8 mouse cellular contexts compared by ENCODE assay signal in genomic region chr8:90348178-90348925, GRCm38 (mm10). TPM values are rescaled to one million over a fixed set of nuclear protein-coding genes. Genes with fewer than 3 reads are reported as not detected.
DNase-seq lines count a peak whose midpoint lies in the region; ATAC-seq lines count a peak whose summit lies in the region.

TSS of gene Tox3 (minus strand) at chr8:90348343.

- peak within 1 kb of the TSS; percentile 92 for H3K4me2 ChIP-seq in embryonic facial prominence, embryonic 15.5 days (replicated peaks)

- peaks cover 22% of the 10 kb centered on the region for H3K4me1 ChIP-seq in embryonic facial prominence, embryonic 15.5 days

- H3K9ac ChIP-seq in embryonic facial prominence, embryonic 15.5 days: peak within 1 kb of the TSS; percentile 59

- H3K4me3 ChIP-seq in embryonic facial prominence, embryonic 15.5 days (replicated peaks): peak within 1 kb of the TSS; percentile 67

- 2% methylated on average over 34 of the region's 89 CpGs for WGBS in embryonic facial prominence, embryonic 15.5 days

- H3K36me3 ChIP-seq in embryonic facial prominence, embryonic 15.5 days: no peaks in the 10 kb centered on the region

- H3K27me3 ChIP-seq in embryonic facial prominence, embryonic 15.5 days: peaks cover 4% of the 10 kb centered on the region; the same call in 1 of the 2 replicates

- ATAC-seq in embryonic facial prominence, embryonic 15.5 days (ENCODE audit: insufficient number of reproducible peaks, low FRiP score, low TSS enrichment, low read depth): peak; percentile 72
- ATAC-seq in erythroid progenitor cell, adult 5-6 weeks (replicated peaks; ENCODE audit: low FRiP score, poor library complexity, severe bottlenecking): no peak

- H3K9me3 ChIP-seq in embryonic facial prominence, embryonic 15.5 days (replicated peaks): no peaks in the 10 kb centered on the region

- H3K27ac ChIP-seq in embryonic facial prominence, embryonic 15.5 days (replicated peaks): peak within 1 kb of the TSS; percentile 66; the same call in 1 of the 2 replicates

- peak; percentile 40 for DNase-seq in right cerebral cortex, postnatal 14 days
- no peak for DNase-seq in right cerebral cortex, postnatal 36 days (ENCODE audit: low spot score in 2 of 2)
- DNase-seq in heart, postnatal 4 days: peak; percentile 61
- DNase-seq in layer of hippocampus, postnatal 36 days: peak in 1 of 2 experiments; percentile 37
- DNase-seq in lung, postnatal 14 days: peak; percentile 62
- peak; percentile 53 for DNase-seq in right cerebral cortex, postnatal 4 days

RNA-seq across cellular contexts. Expression of gene Tox3, which starts in this region (rescaled TPM):
- 4.8 and 5.7 TPM in 2 replicates for polyA plus RNA-seq in embryonic facial prominence, embryonic 15.5 days (2015; fragmentation: Nextera tagmentation; extraction: Ambion mirVana)
- 10 to 100 TPM; 24.3 to 25.1 TPM for total RNA-seq in heart, postnatal 4 days (2021)
- total RNA-seq in layer of hippocampus, postnatal 36 days (2021): 10 to 100 TPM; 11.3 to 12.2 TPM
- not detected in 2 replicates for total RNA-seq in erythroid progenitor cell, adult 5-6 weeks (2015; ENCODE audit: low replicate concordance)
- total RNA-seq in erythroid progenitor cell, adult 5-6 weeks (2017; ENCODE audit: low replicate concordance): not detected in 2 replicates

Comparison
In these comparisons a context has a peak if more than half of its experiments do, and no peak if none do; other contexts are left out.
1. RNA of gene Tox3 (total RNA-seq): 24.3 to 25.1 TPM in heart, postnatal 4 days and 11.3 to 12.2 TPM in layer of hippocampus, postnatal 36 days; not detected in erythroid progenitor cell, adult 5-6 weeks; every median in the first group is over 10 times any median in the second.
2. DNase-seq: peak in right cerebral cortex, postnatal 14 days (single experiment), heart, postnatal 4 days (single experiment), lung, postnatal 14 days (single experiment) and right cerebral cortex, postnatal 4 days (single experiment); none in right cerebral cortex, postnatal 36 days (0 of 2).